Mouse (Mus musculus): ENCODE results near the gene Ptpre. TPM values are rescaled to one million over a fixed set of nuclear protein-coding genes. Genes with fewer than 3 reads are reported as not detected.

Ptpre gene
- polyA plus RNA-seq, 1 experiment from 2014 or later, result 0.83 TPM

DNA sequence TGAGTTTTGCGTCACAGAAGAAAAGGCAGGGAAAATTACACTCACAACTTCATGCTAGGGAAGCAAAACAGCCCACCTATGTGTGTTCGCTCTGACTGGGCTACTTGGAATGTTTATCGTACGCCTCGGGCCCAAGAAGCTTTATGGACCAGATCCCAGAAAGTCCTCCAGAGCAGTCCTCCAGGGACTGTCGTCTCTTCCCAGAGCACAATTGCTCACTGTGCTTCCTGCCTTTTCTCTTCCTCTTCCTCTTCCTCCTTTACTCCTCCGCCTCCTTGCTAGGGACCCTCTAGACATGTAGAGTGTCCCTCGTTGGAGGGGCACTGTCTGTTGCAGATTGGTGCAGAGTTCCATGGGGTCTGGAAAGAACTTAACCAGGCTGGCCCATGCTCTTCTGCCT, 111.5 kb downstream of the Ptpre start:
- Histone ChIP-seq H3K36me3 (ENCODE audit: control insufficient read depth, insufficient read depth, low read length) (no peaks in the 10 kb centered on the region), H3K9ac (ENCODE audit: low read depth, low read length) (no peak overlapping the region), H3K27ac (ENCODE audit: low read depth, low read length) (no peak overlapping the region), H3K4me2 (replicated peaks; ENCODE audit: low read depth, low read length) (no peak overlapping the region), H3K4me1 (replicated peaks; ENCODE audit: control insufficient read depth, insufficient read depth, low read length) (no peaks in the 10 kb centered on the region), H3K4me3 (ENCODE audit: low read depth, low read length) (no peak overlapping the region), H3K9me3 (ENCODE audit: control insufficient read depth, low read length) (no peaks in the 10 kb centered on the region), H3K27me3 (ENCODE audit: control insufficient read depth, insufficient read depth, low read length) (no peaks in the 10 kb centered on the region)
- DNase-seq (ENCODE audit: low spot score) (no peak), ATAC-seq (ENCODE audit: low FRiP score) (no peak)
- WGBS, result 89% methylated on average over 8 of the region's 8 CpGs

DNA sequence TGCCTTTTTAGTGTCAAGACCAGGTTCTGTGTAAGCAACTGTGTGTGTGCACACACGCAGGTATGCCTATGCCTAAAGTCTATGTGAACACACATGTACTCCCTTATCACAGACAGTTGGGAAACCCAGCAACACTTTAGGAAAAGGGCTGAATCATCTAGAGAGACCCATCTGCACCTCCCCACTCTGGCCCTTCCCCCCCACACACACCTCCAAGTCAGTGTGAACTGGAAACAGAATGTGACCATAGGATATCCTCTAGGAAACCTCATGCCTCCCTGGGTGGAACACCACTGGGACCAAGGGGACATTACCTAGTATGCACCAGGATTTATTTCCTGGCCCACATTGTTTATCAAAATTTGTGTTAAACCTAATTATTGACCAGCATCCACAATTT, 112.0 kb downstream of the Ptpre start:
- Histone ChIP-seq H3K4me3 (ENCODE audit: low read depth, low read length) (no peak overlapping the region), H3K36me3 (ENCODE audit: control insufficient read depth, insufficient read depth, low read length) (no peaks in the 10 kb centered on the region), H3K27me3 (ENCODE audit: control insufficient read depth, insufficient read depth, low read length) (no peaks in the 10 kb centered on the region), H3K9me3 (ENCODE audit: control insufficient read depth, low read length) (no peaks in the 10 kb centered on the region), H3K4me2 (replicated peaks; ENCODE audit: low read depth, low read length) (no peak overlapping the region), H3K4me1 (replicated peaks; ENCODE audit: control insufficient read depth, insufficient read depth, low read length) (no peaks in the 10 kb centered on the region), H3K9ac (ENCODE audit: low read depth, low read length) (no peak overlapping the region), H3K27ac (ENCODE audit: low read depth, low read length) (no peak overlapping the region)
- ATAC-seq (ENCODE audit: low FRiP score) (no peak), DNase-seq (ENCODE audit: low spot score) (no peak)
- WGBS, result 83% methylated on average over 1 of the region's 1 CpGs

DNA sequence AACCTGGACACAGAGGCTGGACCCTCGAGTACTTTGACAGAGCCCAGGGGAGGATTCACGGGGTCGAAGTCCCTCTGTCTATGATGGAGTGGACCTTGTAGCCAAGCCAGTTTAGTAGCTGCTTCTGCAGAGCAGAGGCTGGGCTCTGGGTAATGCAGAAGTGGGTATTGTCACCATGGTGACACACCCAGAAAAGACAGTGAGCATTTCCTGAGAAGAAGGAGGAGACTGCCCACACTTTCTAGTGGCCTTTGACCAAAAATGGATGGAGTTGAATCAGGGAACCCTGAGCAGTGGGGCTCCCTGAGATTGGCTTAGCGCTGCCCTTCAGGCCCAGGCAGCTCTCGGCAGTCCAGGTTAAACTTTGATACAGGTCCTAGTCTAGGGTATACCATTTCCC, 112.8 kb downstream of the Ptpre start:
- ATAC-seq (ENCODE audit: low FRiP score), result no peak
- no peaks in the 10 kb centered on the region for H3K27me3 ChIP-seq (ENCODE audit: control insufficient read depth, insufficient read depth, low read length)
- H3K4me3 ChIP-seq (ENCODE audit: low read depth, low read length), result no peak overlapping the region
- H3K9me3 ChIP-seq (ENCODE audit: control insufficient read depth, low read length), result no peaks in the 10 kb centered on the region
- H3K4me2 ChIP-seq (replicated peaks; ENCODE audit: low read depth, low read length), result no peak overlapping the region
- DNase-seq (ENCODE audit: low spot score), result no peak
- 88% methylated on average over 5 of the region's 5 CpGs for WGBS
- H3K27ac ChIP-seq (ENCODE audit: low read depth, low read length), result no peak overlapping the region
- H3K4me1 ChIP-seq (replicated peaks; ENCODE audit: control insufficient read depth, insufficient read depth, low read length), result no peaks in the 10 kb centered on the region
- H3K9ac ChIP-seq (ENCODE audit: low read depth, low read length), result no peak overlapping the region
- H3K36me3 ChIP-seq (ENCODE audit: control insufficient read depth, insufficient read depth, low read length), result no peaks in the 10 kb centered on the region

- no peak overlapping the region for H3K27ac ChIP-seq (ENCODE audit: low read depth, low read length)
- 74% methylated on average over 18 of the region's 18 CpGs for WGBS
- no peaks in the 10 kb centered on the region for H3K36me3 ChIP-seq (ENCODE audit: control insufficient read depth, insufficient read depth, low read length)
- H3K9ac ChIP-seq (ENCODE audit: low read depth, low read length), result no peak overlapping the region
- ATAC-seq (ENCODE audit: low FRiP score) (no peak), DNase-seq (ENCODE audit: low spot score) (no peak)
- H3K4me1 ChIP-seq (replicated peaks; ENCODE audit: control insufficient read depth, insufficient read depth, low read length), result no peaks in the 10 kb centered on the region
- H3K4me2 ChIP-seq (replicated peaks; ENCODE audit: low read depth, low read length), result no peak overlapping the region
- no peak overlapping the region for H3K4me3 ChIP-seq (ENCODE audit: low read depth, low read length)
- no peaks in the 10 kb centered on the region for H3K9me3 ChIP-seq (ENCODE audit: control insufficient read depth, low read length)
- H3K27me3 ChIP-seq (ENCODE audit: control insufficient read depth, insufficient read depth, low read length), result no peaks in the 10 kb centered on the region
These were observed 114.7 kb downstream of the Ptpre start for GRCm38 (mm10) chr7:135651831-135652511.

GRCm38 (mm10) chr7:135652781-135653180, 115.5 kb downstream of the Ptpre start:
- DNase-seq (ENCODE audit: low spot score) (no peak), ATAC-seq (ENCODE audit: low FRiP score) (no peak)
- Histone ChIP-seq H3K27me3 (ENCODE audit: control insufficient read depth, insufficient read depth, low read length) (no peaks in the 10 kb centered on the region), H3K36me3 (ENCODE audit: control insufficient read depth, insufficient read depth, low read length) (no peaks in the 10 kb centered on the region), H3K9me3 (ENCODE audit: control insufficient read depth, low read length) (no peaks in the 10 kb centered on the region), H3K27ac (ENCODE audit: low read depth, low read length) (no peak overlapping the region), H3K9ac (ENCODE audit: low read depth, low read length) (no peak overlapping the region), H3K4me1 (replicated peaks; ENCODE audit: control insufficient read depth, insufficient read depth, low read length) (no peaks in the 10 kb centered on the region), H3K4me3 (ENCODE audit: low read depth, low read length) (no peak overlapping the region), H3K4me2 (replicated peaks; ENCODE audit: low read depth, low read length) (no peak overlapping the region)
- 59% methylated on average over 11 of the region's 11 CpGs for WGBS

DNA sequence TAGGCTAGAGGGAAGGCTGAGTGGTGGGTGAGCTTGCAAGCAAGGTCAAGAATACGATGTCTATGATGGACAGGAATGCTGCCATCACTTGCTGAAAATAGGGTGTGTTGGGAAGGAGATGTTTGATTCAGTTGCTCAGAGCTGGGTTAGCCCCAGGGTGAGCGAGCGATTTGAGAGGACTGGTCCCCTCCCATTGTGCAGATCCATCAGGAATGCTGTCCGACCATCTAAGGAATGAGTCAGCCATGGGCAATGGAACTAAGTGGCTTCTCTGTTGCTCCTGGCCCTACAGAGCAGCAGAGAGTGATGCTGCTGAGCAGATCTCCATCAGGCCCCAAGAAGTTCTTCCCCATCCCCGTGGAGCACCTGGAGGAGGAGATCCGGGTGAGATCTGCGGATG, 116.3 kb downstream of the Ptpre start:
- no peak overlapping the region for H3K4me3 ChIP-seq (ENCODE audit: low read depth, low read length)
- H3K27me3 ChIP-seq (ENCODE audit: control insufficient read depth, insufficient read depth, low read length), result no peaks in the 10 kb centered on the region
- H3K9me3 ChIP-seq (ENCODE audit: control insufficient read depth, low read length), result no peaks in the 10 kb centered on the region
- ATAC-seq (ENCODE audit: low FRiP score) (no peak), DNase-seq (ENCODE audit: low spot score) (no peak)
- H3K4me1 ChIP-seq (replicated peaks; ENCODE audit: control insufficient read depth, insufficient read depth, low read length), result no peaks in the 10 kb centered on the region
- H3K27ac ChIP-seq (ENCODE audit: low read depth, low read length), result no peak overlapping the region
- no peak overlapping the region for H3K4me2 ChIP-seq (replicated peaks; ENCODE audit: low read depth, low read length)
- WGBS, result 83% methylated on average over 7 of the region's 7 CpGs
- no peak overlapping the region for H3K9ac ChIP-seq (ENCODE audit: low read depth, low read length)
- no peaks in the 10 kb centered on the region for H3K36me3 ChIP-seq (ENCODE audit: control insufficient read depth, insufficient read depth, low read length)

- Histone ChIP-seq H3K27ac (ENCODE audit: low read depth, low read length) (no peak overlapping the region), H3K36me3 (ENCODE audit: control insufficient read depth, insufficient read depth, low read length) (no peaks in the 10 kb centered on the region), H3K4me2 (replicated peaks; ENCODE audit: low read depth, low read length) (no peak overlapping the region), H3K9me3 (ENCODE audit: control insufficient read depth, low read length) (no peaks in the 10 kb centered on the region), H3K4me3 (ENCODE audit: low read depth, low read length) (no peak overlapping the region), H3K4me1 (replicated peaks; ENCODE audit: control insufficient read depth, insufficient read depth, low read length) (no peaks in the 10 kb centered on the region), H3K9ac (ENCODE audit: low read depth, low read length) (no peak overlapping the region), H3K27me3 (ENCODE audit: control insufficient read depth, insufficient read depth, low read length) (no peaks in the 10 kb centered on the region)
- WGBS, result 93% methylated on average over 6 of the region's 6 CpGs
- ATAC-seq (ENCODE audit: low FRiP score), result no peak
- DNase-seq (ENCODE audit: low spot score), result no peak
These were observed 117.0 kb downstream of the Ptpre start for GRCm38 (mm10) chr7:135654288-135654687.

GRCm38 (mm10) chr7:135655113-135655512, 117.8 kb downstream of the Ptpre start:
- Histone ChIP-seq H3K9ac (ENCODE audit: low read depth, low read length) (no peak overlapping the region), H3K27ac (ENCODE audit: low read depth, low read length) (no peak overlapping the region), H3K4me2 (replicated peaks; ENCODE audit: low read depth, low read length) (no peak overlapping the region), H3K36me3 (ENCODE audit: control insufficient read depth, insufficient read depth, low read length) (no peaks in the 10 kb centered on the region), H3K27me3 (ENCODE audit: control insufficient read depth, insufficient read depth, low read length) (no peaks in the 10 kb centered on the region), H3K4me1 (replicated peaks; ENCODE audit: control insufficient read depth, insufficient read depth, low read length) (no peaks in the 10 kb centered on the region), H3K4me3 (ENCODE audit: low read depth, low read length) (no peak overlapping the region), H3K9me3 (ENCODE audit: control insufficient read depth, low read length) (no peaks in the 10 kb centered on the region)
- WGBS, result 77% methylated on average over 4 of the region's 4 CpGs
- ATAC-seq (ENCODE audit: low FRiP score), result no peak
- no peak for DNase-seq (ENCODE audit: low spot score)

- WGBS, result 95% methylated on average over 7 of the region's 7 CpGs
- H3K9ac ChIP-seq (ENCODE audit: low read depth, low read length), result no peak overlapping the region
- no peaks in the 10 kb centered on the region for H3K36me3 ChIP-seq (ENCODE audit: control insufficient read depth, insufficient read depth, low read length)
- H3K4me2 ChIP-seq (replicated peaks; ENCODE audit: low read depth, low read length), result no peak overlapping the region
- H3K4me1 ChIP-seq (replicated peaks; ENCODE audit: control insufficient read depth, insufficient read depth, low read length), result no peaks in the 10 kb centered on the region
- H3K4me3 ChIP-seq (ENCODE audit: low read depth, low read length), result no peak overlapping the region
- DNase-seq (ENCODE audit: low spot score) (no peak), ATAC-seq (ENCODE audit: low FRiP score) (no peak)
- H3K27ac ChIP-seq (ENCODE audit: low read depth, low read length), result no peak overlapping the region
- no peaks in the 10 kb centered on the region for H3K9me3 ChIP-seq (ENCODE audit: control insufficient read depth, low read length)
- no peaks in the 10 kb centered on the region for H3K27me3 ChIP-seq (ENCODE audit: control insufficient read depth, insufficient read depth, low read length)
These were observed 120.9 kb downstream of the Ptpre start for GRCm38 (mm10) chr7:135658150-135658549.

All from hindbrain, embryonic 11.5 days (tissue).